Mouse (Mus musculus): ENCODE results near the gene Ppm1l.
A peak's percentile ranks its signal among the peaks of the same experiment; 100 is the strongest.

Gene Ppm1l

DNA sequence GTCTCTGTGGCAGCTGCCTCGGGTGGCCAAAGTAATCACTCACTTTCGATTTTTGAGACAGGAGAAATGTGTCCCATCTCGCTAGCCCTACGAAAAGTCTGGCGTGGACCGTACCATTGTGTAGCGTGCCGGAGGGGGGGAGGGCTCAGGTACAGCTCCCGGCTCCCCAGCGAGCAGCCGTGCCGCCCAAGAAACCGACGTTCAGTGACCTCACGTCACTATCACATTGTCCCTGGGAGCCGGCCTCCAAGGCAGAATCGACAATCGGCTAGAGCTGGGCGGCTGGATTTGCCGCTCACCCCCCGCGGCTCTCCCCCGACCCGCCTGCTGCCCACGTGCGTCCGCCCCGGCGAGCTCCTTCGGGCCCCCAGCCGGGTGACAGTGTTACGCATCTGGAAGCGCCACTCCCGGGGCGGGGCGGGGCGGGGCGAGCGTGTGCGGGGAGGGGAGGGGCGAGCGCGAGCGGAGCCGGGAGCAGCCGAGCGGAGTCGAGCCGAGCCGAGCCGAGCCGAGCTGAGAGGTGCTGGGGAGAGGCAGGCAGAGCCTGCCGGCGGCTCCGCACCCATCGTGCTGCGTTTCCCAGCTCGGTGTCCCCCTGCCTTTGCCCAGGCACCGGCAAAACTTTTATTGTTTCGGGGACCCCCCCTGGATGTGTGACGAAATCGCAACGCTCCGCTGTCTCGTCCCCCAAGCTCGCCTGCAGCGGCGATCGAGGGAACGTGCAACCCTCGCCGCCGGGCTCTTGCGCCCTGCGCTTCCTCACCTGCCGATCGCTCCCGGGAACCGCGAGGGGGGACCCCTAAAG lies at the start of gene Ppm1l:
Gene Ppm1l, plus strand, starts transcription at position 471 of the 805 bp plus-strand sequence.
- DNase-seq (ENCODE audit: low read depth, low spot score): peak; percentile 87

DNA sequence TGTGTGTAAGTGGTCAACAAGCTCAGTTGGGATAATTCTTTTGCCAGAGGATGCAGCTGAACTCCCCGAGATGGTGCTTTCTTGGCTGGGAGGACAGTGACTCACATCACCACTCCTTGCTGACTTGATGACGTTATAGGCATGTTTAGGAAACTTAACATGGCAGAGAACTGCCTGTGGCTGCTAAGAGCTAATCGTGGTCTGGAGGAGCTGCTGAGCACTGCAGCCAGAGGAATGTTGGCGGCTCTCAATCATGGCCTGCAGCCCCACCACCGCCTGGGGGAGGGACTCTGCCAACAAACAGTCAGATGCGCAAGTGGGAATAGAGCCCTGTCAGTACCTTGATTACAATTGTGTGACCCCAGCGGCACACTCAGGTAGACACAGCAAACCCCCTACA lies 44.8 kb upstream of the Ppm1l start:
- peak; percentile 94 for DNase-seq (ENCODE audit: low read depth, low spot score)

DNA sequence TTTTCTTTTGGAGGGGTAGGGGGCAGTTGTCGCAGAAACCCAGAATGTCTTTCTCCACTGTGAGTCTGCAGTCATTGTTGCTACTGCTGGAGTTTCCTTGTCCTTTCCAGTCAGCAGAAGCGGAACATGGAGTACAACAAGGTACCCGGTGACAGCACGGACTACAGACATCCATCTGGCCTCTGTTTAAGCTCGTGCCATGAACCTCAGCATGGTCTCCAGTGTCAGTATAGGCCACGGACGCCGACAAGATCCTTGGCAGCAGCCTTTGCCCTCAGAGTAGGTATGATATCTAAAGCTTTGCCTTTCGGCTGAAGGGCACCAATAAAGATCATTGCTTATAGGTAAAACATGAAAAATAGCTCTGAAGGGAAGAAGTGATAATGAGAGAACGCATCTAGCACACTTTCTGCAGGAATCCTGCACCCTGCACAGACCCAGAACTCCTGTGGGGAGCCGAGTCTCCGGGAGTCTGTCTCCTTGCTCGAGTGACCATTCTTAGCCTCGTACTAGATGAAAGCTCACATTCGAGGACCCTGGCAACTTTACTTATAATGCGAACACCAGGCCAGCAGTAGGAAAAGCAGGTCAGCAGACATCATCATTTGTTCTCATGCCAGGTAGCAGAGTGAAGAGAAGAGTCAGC lies 42.5 kb upstream of the Ppm1l start:
- no peak for DNase-seq (ENCODE audit: low read depth, low spot score)

DNA sequence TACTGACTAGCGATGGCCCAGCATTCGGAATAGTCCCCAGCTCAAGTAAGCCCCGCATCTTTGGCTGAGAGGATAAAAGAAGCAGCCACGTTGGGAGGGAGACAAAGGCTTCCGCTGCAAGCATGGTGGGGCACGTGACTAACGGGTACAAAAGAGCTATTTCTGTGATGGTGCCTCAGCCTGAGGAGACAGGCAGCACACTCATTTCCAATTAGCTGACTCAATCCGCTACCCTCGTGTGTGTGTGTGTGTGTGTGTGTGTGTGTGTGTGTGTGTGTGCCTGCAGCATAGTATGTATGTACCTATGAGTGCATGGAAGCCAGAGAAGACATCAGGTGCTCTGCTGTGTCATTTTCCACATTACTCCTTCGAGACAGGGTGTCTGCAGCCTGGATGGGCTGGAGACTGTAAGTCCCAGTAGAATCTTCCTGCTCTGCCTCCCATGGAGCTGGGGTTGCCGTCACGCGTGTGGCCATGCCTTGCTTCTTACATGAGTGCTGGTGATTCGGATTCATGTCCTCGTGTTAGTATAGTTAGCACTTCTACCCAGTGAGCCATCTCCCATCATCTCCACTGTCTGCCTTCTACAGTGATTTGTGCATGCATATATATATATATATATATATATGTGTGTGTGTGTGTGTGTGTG lies 41.9 kb upstream of the Ppm1l start:
- DNase-seq (ENCODE audit: low read depth, low spot score): no peak

DNA sequence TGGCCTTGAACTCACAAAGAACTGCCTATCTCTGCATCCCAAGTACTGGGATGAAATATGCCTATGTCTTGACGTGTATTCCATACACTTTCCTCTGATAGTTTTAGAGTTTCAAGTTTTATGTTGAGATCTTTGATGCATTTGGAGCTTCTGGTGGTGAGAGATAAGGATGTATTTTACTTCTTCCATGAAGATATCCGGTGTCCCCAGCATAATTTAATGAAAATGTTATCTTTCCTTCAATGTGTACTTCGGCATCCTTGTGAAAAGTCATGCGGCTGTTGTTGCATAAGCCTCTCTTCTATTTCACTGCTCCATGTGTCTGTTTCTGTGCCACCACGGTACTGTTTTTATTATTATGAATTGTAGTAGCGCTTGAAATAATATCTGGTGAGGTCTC lies 38.0 kb upstream of the Ppm1l start:
- no peak for DNase-seq (ENCODE audit: low read depth, low spot score)

DNA sequence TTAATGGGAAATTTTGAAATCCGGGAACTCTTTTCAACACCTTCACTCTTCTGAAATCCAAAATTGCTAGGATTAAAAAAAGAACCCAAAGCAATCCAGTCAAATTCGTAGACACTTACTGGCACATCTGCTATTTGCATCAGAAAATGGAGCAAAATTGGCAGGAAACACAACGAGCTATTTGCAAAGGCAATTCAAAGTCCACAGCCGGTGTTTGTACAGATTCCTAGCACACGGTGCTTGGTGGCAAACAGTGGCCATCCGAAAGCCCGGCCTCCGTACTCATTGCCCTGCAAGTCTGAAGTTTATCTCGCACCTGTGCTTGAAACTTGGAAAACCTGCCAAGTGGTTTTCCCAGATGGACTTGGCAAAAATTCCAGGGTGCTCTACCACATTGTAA lies 34.3 kb upstream of the Ppm1l start:
- no peak for DNase-seq (ENCODE audit: low read depth, low spot score)

DNA sequence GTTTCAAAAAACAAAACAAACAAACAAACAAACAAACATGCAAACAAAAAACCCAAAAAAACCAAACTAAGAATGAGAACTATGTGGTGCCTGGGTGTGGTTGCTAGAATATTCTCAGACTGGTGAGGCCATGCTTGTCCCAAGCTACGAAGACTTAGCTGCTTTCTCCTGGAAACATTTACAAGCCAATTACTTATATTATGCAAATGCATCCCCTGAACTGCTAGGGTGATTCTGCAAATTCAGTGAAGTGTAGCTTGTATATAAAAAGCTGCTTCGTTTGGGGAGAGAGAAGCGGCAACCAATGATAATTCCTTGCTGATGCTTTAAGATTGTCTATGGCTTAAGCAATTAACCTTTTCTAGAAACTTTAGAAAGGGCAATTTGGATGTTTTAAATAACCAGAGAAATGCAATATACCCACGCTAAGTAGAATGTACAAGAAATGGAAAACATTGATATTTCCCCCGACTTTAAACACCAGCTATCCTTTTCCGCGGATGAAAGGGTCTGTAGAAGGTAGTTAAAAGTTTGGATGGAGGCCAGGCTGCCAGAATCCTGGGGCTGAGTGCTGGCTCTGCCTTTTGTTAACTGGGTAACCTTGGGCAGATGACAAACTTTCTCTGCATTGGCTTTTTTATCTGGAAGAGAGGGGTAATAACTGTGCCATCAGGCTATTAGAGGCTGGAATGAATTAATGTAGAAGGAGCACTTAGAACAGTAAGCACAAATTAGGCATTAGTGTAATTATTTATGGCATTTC lies 33.4 kb upstream of the Ppm1l start:
- DNase-seq (ENCODE audit: low read depth, low spot score): no peak

DNA sequence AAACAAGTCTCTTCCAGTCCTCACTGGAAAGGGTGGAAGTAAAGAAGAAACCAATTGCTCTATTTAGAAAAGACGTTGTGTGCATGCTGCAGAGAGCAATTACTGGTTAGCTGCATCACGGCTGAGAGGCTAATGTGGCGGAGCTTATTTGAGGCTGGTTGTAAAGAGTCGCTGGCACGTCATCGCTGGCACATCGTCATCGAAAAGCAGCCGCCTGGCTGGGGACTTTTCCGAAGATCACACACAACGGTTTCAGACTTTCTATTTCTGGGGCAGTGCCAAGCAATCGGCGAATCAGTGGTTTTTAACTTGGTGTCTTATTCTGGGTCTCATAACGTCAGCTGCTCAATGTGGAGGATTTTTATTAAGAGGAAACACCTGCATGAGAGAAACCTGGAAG lies 26.8 kb upstream of the Ppm1l start:
- DNase-seq (ENCODE audit: low read depth, low spot score): no peak

DNA sequence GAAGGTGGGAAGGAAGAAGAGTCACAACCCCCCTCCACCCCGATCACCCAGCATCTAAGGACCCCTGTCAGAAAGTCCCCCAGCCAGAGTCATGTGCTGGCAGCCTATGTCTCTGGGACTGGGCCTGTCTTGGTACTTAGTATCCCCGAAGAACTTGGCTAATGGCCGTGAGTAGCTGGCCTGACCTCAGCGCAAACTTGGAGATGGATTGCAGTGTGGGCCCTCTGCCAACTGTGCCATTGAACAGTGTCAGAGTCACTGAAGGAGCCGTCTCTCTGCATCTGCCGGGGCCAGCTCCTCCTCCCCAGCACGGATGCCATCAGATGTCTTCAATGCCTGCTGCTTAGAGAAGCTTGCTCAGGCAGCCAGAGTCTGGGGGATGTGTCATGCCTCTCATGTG lies 26.4 kb upstream of the Ppm1l start:
- peak; percentile 69 for DNase-seq (ENCODE audit: low read depth, low spot score)

DNA sequence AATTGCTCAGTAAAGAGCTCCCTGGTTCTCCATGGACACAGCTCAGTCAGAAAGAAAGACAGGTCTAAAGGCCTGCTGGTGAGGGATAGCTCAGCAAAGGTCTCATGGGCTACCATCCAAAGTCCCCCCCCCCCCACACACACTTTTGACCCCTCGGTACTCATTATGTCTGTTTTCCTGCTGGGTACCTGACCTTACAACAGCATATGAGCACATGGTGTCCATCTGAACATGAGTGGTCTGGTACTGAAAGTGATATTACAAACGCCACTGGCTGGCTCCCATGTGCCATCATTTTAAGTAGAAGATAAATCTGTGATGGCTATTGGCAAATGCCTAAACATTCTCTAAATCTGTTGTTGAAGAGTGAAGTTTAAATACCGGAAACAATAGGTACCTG lies 25.8 kb upstream of the Ppm1l start:
- DNase-seq (ENCODE audit: low read depth, low spot score): no peak

DNA sequence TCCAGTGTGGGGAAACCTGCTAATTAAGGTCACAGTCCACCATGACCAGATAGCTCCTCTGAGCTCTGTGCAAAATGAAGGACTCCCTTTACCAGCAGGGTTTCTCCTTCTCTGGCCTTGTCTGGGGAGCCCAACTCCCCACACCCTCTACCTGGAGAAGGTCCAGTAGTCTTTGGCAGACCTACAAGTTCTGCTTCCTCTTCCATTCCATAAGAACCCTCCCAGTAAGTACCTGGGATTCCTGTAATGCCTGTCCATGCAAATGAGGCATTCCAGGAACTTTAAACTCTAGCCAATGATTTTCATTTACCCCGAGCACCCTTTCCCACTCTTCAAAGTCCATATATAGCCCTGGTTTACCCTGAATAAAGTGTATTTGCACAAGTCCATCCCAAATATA lies 24.0 kb upstream of the Ppm1l start:
- no peak for DNase-seq (ENCODE audit: low read depth, low spot score)

DNA sequence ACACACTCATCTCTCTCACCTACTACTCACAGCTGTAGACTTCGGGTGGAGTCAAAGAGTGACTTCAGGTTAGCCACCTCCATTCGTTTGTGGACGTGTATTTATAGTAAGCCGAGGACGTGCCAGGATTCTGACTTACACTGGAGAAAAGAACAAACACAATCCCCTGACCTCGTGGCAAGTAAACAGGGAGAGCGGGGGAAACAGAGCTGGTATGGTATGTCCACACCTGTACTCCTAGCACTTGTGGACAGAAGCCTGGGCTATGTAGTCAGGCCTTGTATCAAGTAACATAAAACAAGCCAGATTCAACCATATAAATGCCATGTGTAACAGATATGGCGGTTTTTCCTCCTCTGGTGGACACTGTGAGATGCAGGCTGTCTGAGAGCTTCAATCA lies 20.4 kb upstream of the Ppm1l start:
- no peak for DNase-seq (ENCODE audit: low read depth, low spot score)

DNA sequence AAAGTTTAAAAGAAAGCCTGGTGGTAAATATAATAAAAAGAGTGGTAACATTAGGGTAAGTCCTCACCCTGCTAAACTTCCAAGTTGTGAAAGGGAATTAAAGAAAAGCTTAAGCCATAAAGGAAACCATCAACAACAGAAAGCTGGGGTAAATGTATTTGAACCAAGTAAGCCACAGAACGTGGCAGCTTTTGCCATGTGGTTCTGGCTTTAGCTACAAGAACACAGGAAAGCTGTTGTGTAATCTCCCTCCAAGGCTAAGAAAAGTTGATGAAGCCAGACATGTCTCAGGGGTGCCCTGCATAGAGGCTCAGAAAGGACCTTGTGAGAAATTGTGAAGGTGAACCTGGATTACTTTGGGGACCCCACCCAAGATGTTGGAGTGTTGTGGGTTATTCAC lies 16.5 kb upstream of the Ppm1l start:
- DNase-seq (ENCODE audit: low read depth, low spot score): peak; percentile 61

DNA sequence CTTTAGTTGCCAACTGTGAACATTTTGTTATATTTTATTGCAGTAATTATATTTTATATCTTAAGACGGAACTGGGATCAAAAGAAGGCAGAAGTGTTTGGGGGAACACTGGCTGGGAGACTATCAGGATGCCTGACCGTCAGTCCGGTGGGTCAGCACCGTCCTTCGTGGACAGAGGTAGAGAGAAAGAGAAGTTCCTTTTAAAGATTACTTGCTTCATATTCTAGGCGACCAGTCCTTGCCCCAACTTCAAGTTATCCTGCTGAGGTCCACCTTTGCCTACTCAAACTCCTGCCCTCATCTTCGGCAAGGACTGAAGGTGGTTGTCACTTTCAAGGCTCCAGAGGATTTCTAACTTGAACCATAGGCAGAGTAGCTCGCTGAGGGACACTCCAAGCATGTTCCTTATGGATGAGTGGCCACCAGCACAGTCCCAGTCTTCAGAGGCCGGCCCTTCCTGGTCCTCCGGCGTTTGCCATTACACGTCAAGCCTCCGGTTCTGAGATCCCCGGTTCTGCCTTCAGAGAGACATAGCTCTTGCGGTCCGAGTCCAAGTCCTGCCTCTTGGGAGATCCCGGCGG lies 761 bp upstream of the Ppm1l start:
- no peak for DNase-seq (ENCODE audit: low read depth, low spot score)

DNA sequence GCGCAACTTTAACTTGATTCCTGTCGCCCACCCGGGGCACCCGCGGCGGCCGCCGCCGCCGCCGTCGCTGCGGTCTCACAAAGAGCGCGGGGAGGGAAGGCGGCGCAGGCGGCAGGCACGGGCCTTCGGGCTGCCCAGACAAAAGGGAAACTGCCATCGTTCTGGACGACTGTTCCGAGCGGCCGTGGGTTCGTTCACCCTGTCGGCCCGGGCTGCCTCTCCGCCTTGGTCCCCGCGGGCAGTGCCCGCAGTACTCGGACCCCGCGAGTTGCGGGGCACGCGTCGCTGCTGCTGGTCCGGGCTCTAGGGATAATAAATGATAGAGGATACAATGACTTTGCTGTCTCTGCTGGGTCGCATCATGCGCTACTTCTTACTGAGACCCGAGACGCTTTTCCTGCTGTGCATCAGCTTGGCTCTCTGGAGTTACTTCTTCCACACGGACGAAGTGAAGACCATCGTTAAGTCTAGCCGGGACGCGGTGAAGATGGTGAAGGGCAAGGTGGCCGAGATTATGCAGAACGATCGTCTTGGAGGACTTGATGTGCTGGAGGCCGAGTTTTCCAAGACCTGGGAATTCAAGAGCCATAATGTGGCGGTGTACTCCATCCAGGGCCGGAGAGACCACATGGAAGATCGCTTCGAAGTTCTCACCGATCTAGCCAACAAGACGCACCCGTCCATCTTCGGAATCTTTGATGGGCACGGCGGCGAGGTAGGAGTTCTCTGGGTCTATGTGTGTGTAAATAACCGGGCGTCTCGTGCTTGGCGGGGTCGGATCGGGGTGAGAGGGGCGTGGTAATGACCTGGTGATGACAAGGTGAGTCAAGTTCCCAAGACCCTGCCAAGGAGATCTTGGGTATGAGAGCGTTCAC lies 827 bp downstream of the Ppm1l start:
- DNase-seq (ENCODE audit: low read depth, low spot score): peak; percentile 45

DNA sequence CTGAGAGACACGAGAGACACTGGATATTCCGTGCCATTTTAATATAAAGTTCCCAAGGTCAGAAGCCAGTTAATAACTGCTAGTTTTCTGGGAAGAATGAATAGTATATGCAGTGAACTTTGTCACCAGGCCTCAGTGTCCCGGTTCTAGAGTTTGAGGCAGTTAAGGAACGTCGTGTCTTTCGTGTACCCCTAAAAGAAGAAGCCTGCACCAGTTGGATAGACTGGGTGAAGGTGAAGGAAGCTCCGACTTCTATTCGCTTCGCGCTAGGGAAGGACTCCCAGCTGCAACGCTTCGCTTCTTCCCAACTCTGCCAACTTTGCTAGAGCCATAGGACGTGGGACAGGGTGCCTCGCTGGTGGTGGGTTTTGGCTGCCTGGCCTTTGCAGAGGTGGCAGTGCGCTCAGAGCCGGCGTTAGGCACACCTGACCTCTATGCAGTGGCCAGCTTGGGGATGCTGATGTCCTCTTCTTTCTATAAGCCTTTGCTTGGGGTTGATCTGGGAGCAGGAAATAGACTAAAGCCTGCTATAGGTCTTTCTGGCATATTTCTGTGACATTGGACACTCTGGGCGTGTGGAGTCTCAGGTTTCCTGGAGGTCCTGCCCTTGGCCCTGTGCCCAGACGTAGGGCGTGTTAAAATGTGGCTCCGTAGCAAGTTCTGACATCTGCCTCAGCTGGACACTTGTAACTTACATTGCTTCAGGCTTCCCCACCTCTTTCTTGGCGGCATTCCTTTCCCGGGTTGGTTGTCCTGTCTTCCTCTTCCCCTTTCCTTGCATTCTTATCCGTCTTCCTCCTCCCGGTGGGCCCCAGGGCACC lies 1.7 kb downstream of the Ppm1l start:
- DNase-seq (ENCODE audit: low read depth, low spot score): peak; percentile 87

DNA sequence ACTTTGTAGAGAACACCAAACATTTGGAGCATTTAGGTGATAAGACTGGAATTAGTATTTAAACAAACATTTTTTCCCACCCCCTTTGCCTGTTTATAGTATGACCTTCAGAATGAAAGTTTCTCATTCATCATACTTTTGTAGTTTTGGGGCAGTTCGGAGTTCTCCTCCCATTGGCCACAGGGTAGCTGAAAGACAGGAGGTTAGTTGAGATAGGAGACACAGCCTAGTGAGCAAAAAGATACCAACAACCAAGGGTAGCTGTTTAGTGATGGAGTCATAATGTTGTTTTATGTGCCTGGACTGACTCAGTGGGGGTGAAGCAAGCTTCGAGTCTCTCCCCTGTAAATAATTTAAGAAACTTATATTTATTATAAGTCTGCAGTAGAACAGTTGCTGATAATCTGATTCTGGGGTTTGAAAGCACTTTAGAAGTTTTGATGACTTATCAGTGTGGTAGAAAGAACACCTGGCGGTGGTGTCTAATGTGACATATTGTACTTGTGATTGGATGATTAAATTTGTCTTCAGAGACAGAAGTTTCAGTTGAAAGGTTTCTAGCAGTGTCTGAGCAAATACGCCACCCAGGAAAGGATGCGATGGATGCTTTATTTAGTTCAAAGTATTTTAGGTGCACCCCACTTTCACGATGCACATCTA lies 2.5 kb downstream of the Ppm1l start:
- no peak for DNase-seq (ENCODE audit: low read depth, low spot score)

DNA sequence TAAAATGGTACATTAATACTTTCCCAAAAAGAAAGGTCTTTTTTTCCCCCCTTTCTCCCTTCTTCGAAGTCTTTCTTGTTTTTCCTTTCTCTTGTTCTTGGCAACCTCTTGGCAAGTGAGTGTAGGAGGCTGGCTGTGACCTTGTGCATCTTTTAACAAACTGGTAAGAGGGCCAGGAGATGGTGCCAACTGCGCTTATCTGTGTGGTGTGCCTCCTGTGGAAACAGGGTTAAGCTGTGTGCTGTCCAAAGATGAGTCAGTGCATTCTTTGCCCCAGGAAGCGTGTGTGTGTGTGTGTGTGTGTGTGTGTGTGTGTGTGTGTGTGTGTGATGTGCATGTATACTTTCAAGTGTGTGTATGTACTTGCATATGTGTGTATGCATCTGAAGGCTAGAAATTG lies 7.3 kb downstream of the Ppm1l start:
- DNase-seq (ENCODE audit: low read depth, low spot score): peak; percentile 79

DNA sequence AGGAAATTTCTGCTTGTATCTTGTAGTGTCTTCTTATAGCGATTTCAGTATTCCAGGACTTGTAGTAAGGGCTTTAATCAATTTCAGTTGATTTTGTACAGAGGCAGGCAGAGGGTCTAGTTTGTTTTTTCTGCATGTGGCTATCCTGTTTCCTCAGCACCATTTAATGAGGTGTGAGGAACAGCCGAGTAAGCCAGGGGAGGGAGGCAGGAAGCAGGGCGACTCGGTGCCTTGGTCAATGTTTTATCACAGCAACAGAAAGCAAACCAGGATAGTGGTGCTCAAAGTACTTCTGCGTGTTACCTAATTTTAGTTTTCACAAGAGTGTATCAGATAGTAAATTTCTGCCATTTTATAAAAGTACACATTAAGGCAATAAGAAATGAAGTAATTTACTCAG lies 13.2 kb downstream of the Ppm1l start:
- DNase-seq (ENCODE audit: low read depth, low spot score): no peak

Measured in 3T3-L1 (cell line).